Mouse (Mus musculus) kidney, postnatal 4 days (tissue): ENCODE measurements around the gene Qpctl.
A peak's percentile ranks its signal among the peaks of the same experiment; 100 is the strongest.
"Not testable (repeated sequence)": the region's sequence is repeated elsewhere in the genome, so short reads cannot be mapped to it uniquely, and the experiment has no call there.

Experiments
- DNase-seq, 2 experiments: peaks; one replicate each; pipeline ENCODE4 v3.0.0; 2021; ENCODE audit warnings: mixed read lengths in 2 of 2

Qpctl gene

GRCm38 (mm10) chr7:19163752-19164151 is 14.7 kb upstream of the Qpctl start:
- no peak for DNase-seq

- no peak for DNase-seq
These were observed 13.8 kb upstream of the Qpctl start for GRCm38 (mm10) chr7:19162928-19163327.

GRCm38 (mm10) chr7:19160115-19160514 is 11.0 kb upstream of the Qpctl start:
- peak; percentile 66 to 76 for DNase-seq

GRCm38 (mm10) chr7:19159411-19159810 is 10.3 kb upstream of the Qpctl start:
- DNase-seq = no peak

GRCm38 (mm10) chr7:19158601-19159000 is 9.5 kb upstream of the Qpctl start:
- no peak for DNase-seq

- peak; percentile 95 for DNase-seq
These were observed 8.2 kb upstream of the Qpctl start for GRCm38 (mm10) chr7:19157160-19157800.

GRCm38 (mm10) chr7:19155825-19156475 is 6.9 kb upstream of the Qpctl start:
- peak; percentile 57 to 71 for DNase-seq

GRCm38 (mm10) chr7:19154796-19155195 is 5.7 kb upstream of the Qpctl start:
- DNase-seq = no peak

- DNase-seq = not testable (repeated sequence)
These were observed 2.0 kb upstream of the Qpctl start for GRCm38 (mm10) chr7:19151121-19151520.

- DNase-seq = peak; percentile 99 to 100
These were observed 535 bp upstream of the Qpctl start, which contains the start of gene Snrpd2 for GRCm38 (mm10) chr7:19149626-19150025. Gene Snrpd2 (plus strand): TSS chr7:19149722.

- no peak for DNase-seq
These were observed 764 bp downstream of the Qpctl start for GRCm38 (mm10) chr7:19148180-19148874.

GRCm38 (mm10) chr7:19147497-19148045 is 1.5 kb downstream of the Qpctl start:
- DNase-seq = peak; percentile 52 to 61

GRCm38 (mm10) chr7:19146793-19147192 is 2.3 kb downstream of the Qpctl start:
- no peak for DNase-seq

- peak; percentile 82 to 85 for DNase-seq
These were observed 11.7 kb downstream of the Qpctl start for GRCm38 (mm10) chr7:19137380-19137779.

- no peak for DNase-seq
These were observed 12.3 kb downstream of the Qpctl start for GRCm38 (mm10) chr7:19136673-19137334.

- DNase-seq = no peak
These were observed 12.9 kb downstream of the Qpctl start for GRCm38 (mm10) chr7:19136168-19136567.

- DNase-seq = peak; percentile 98 to 99
These were observed 17.7 kb downstream of the Qpctl start for GRCm38 (mm10) chr7:19131324-19131848.

GRCm38 (mm10) chr7:19130657-19131056 is 18.4 kb downstream of the Qpctl start:
- peak in 1 of 2 experiments; percentile 33 for DNase-seq

- no peak for DNase-seq
These were observed 19.7 kb downstream of the Qpctl start for GRCm38 (mm10) chr7:19129396-19129795.

GRCm38 (mm10) chr7:19127744-19128143 is 21.3 kb downstream of the Qpctl start:
- DNase-seq = no peak

GRCm38 (mm10) chr7:19124713-19125112 is 24.4 kb downstream of the Qpctl start:
- no peak for DNase-seq

GRCm38 (mm10) chr7:19121686-19122085 is 27.4 kb downstream of the Qpctl start:
- DNase-seq = peak in 1 of 2 experiments; percentile 33
